Mouse (Mus musculus) B cell, adult (primary cell): Measurements from ENCODE around the gene Cyp2c69. TPM values are rescaled to one million over a fixed set of nuclear protein-coding genes. Genes with fewer than 3 reads are reported as not detected.

Source experiments
- total RNA-seq: library from RNA; stranded (reverse); gene quantifications from 4 replicates; pipeline ENCODE4 v1.2.4, GENCODE M21; 2023; ENCODE audit not compliant: inconsistent age

Gene Cyp2c69
- not detected in 4 replicates for total RNA-seq

DNA sequence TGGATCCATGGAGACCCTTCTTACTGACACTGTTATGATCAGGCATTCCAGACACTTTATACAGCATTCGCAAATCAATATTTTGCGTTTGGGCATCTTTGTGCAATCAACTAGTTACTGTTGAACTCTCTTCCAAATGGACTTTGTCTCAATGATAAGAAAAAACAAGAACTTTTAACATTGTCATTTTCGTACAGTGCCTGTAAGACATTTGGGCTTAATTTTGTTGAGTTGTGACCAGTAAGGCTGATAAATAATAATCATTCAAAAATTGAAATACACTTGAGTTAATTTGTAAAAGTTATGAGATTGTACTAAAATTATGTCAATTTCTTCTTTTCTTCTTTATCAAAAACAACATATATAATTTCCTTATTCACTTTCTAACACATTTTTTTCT is at the start of gene Cyp2c69:
Gene Cyp2c69, minus strand, starts transcription at position 101 of the 400 bp plus-strand sequence.

DNA sequence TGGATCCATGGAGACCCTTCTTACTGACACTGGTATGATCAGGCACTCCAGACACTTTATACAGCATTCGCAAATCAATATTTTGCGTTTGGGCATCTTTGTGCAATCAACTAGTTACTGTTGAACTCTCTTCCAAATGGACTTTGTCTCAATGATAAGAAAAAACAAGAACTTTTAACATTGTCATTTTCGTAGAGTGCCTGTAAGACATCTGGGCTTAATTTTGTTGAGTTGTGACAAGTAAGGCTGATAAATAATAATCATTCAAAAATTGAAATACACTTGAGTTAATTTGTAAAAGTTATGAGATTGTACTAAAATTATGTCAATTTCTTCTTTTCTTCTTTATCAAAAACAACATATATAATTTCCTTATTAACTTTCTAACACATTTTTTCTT is 73.9 kb downstream of the Cyp2c69 start, which contains the start of gene Cyp2c40:
Gene Cyp2c40, minus strand, starts transcription at position 101 of the 400 bp plus-strand sequence.

Other genes with a start within 250 kb of the Cyp2c69 start
- gene Cyp2c67, start 237.7 kb downstream of the Cyp2c69 start, total RNA-seq = not detected in 4 replicates
- gene Cyp2c68, start 145.7 kb downstream of the Cyp2c69 start, total RNA-seq = not detected in 4 replicates
- not detected in 4 replicates for gene Cyp2c40, start 74.0 kb downstream of the Cyp2c69 start, total RNA-seq
- not detected in 4 replicates for gene Cyp2c37, start 105.6 kb upstream of the Cyp2c69 start, total RNA-seq
- not detected in 4 replicates for gene Cyp2c54, start 187.0 kb upstream of the Cyp2c69 start, total RNA-seq
- gene Cyp2c50, start 202.9 kb upstream of the Cyp2c69 start, total RNA-seq = not detected in 4 replicates